Mouse (Mus musculus): ENCODE measurements around the gene Olfr591.
"Not testable (repeated sequence)": the region's sequence is repeated elsewhere in the genome, so short reads cannot be mapped to it uniquely, and the experiment has no call there.

Gene Olfr591

DNA sequence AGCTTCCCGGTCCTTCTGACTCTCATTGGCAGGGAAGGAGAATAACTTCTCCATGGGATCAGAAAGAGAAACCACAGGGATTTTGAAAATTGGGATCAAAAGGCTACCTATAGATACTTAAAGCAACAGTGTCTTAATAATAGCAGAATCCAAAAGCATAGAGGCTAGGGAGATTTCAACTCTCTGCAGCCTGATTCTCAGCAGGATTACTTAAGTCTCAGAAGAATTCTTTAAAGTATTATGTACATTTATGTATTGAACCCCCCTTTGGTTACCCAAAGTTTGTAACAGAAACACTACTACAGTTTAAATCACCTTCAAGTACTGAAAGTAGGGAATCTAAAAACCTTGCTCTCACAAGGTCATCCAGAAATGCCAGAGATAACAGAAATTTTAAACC is at the start of gene Olfr591:
Gene Olfr591, minus strand, starts transcription at position 101 of the 400 bp plus-strand sequence.
- DNase-seq (ENCODE audit: low spot score in 2 of 2): no peak

DNA sequence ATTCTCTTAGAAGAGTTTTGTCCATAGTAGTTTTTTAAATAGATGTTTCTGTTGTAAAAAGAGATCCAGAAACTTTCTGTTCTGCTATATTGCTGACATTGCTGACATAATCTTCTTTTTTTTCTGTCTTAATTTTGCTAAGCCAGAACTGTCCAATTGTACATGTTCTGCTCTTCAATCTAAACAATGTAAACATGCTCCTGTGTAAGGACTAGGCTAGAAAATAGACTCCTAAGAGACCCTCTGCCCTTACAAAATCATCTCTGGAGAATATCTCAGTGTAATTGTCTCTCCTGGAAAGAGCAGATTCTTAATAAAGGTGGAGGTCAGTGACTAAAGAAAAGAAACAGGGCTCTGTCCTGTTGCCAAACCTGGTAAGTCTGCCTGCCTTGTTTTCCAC is 38.6 kb upstream of the Olfr591 start, which contains the start of gene Olfr594:
Gene Olfr594, plus strand, starts transcription at position 301 of the 400 bp plus-strand sequence.
- no peak for DNase-seq (ENCODE audit: low spot score in 2 of 2)

DNA sequence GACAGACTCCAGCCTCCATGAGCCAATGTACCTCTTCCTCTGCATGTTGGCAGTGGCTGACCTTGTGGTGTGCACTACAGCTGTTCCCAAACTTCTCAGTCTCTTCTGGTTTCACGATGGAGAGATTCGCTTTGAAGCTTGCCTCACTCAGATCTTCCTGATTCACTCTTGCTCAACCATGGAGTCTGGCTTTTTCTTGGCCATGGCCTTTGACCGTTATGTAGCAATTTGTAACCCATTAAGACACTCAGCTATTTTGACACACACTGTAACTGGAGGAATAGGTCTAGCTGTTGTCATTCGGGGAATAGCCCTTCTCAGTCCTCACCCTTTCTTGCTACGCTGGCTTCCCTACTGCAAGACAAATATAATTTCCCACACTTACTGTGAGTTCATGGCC is 33.9 kb upstream of the Olfr591 start:
- not testable (repeated sequence) for DNase-seq (ENCODE audit: low spot score in 2 of 2)

DNA sequence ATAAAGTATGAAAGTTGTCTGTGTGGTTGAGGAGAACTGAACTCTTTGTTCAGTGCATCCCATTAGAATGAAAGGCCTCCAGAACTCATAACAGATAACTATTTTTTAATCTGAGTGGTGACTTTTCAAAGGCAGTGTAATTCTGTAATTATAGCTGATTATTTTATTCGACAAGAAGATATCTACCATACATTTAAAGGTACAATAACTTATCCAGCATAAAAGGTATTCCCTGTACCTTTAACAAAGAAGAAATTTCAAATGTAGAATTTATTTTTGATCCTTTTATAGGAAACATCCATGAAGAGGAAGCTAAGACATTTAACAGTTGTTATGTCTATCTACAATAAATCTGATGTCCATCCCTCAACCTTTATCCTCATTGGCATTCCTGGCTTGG is 33.4 kb upstream of the Olfr591 start, which contains the start of gene Olfr593:
Gene Olfr593, plus strand, starts transcription at position 301 of the 400 bp plus-strand sequence.
- no peak for DNase-seq (ENCODE audit: low spot score in 2 of 2)

DNA sequence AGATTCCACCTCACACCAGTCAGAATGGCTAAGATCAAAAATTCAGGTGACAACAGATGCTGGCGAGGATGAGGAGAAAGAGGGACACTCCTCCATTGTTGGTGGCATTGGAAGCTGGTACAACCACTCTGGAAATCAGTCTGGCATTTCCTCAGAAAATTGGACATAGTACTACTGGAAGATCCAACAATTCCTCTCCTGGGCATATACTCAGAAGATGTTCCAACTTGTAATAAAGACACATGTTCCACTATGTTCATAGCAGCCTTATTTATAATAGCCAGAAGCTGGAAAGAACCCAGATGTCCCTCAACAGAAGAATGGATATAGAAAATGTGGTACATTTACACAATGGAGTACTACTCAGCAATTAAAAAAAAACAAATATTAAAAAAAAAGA is 6.4 kb upstream of the Olfr591 start, which contains the start of gene Olfr592:
Gene Olfr592, plus strand, starts transcription at position 301 of the 400 bp plus-strand sequence.
- DNase-seq (ENCODE audit: low spot score in 2 of 2): not testable (repeated sequence)

DNA sequence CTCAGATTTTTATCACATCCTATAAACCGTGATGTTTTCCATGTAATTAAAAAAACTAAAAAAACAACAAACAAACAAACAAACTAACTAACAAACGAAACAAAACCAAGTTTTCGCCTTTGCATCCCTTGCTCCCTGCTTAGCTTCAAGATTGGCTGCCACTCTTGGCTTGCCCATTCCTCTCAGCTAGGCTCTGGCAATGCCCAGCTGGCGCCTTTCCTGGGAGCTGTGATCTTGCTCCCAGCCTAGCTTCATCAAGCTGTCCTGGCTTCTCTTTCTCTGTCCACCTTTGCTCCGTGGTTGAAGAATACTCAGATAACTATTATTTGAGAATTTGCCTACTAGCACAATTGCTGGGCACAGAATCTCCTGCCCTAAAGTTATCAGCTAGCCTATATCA is 8.4 kb downstream of the Olfr591 start:
- no peak for DNase-seq (ENCODE audit: low spot score in 2 of 2)

DNA sequence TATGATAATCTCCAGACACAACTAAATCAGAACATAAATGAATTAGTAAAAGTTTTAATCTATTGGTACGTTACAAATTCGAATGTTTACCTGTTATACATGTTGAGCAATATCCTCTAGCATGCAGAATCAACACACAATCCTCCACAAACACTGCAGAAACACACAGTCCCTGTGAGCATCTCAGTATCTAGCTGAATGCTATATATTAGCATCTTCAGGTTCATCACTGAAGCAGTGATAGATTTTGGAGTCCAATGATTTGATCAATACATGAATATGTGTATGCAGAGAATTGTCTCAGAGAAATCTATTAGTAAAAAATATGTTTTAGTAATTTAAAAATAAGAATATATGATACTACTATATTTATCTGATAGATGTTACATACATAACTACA is 21.9 kb downstream of the Olfr591 start, which contains the start of gene Olfr589:
Gene Olfr589, minus strand, starts transcription at position 101 of the 400 bp plus-strand sequence.
- DNase-seq (ENCODE audit: low spot score in 2 of 2): no peak

DNA sequence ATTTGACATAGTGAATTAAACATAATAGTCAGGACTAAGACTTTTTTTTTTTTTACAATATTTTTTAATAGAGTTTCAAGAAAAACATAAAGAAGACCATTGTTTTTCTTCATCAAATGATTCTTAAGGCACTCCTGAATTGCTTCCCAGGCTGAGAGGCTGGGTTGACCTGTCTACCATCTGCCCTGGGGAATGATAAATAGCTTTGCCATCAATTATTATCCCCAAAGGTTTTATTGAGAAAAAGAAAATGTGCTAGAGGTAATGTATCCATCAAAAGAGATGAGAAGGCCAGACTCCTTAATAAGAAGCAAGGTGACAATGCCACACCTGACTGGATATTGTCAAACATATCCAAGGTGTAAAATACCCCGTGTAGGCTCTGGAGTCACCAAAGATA is 37.6 kb downstream of the Olfr591 start, which contains the start of gene Olfr588-ps1:
Gene Olfr588-ps1, plus strand, starts transcription at position 301 of the 400 bp plus-strand sequence.
- no peak for DNase-seq (ENCODE audit: low spot score in 2 of 2)

DNA sequence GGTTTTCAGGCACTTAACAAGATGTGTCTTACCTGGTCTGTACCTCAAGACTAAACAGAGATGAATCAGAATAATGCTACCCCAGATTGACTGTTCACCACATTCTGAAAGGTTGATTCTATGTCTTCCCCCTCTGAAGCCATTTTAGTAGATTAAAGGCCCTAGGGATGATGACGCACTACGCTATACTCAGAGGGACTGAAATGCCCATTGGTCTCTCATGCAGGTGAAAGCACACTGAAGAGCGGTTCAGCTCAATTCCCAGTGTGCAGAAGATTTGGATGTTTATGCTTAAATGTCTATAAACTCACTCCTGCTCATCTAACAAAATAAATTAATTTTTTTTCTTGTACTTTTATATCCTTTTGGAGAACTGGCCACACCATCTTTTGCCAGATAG is 52.6 kb downstream of the Olfr591 start, which contains the start of gene Olfr586:
Gene Olfr586, minus strand, starts transcription at position 101 of the 400 bp plus-strand sequence.
- DNase-seq (ENCODE audit: low spot score in 2 of 2): no peak

DNA sequence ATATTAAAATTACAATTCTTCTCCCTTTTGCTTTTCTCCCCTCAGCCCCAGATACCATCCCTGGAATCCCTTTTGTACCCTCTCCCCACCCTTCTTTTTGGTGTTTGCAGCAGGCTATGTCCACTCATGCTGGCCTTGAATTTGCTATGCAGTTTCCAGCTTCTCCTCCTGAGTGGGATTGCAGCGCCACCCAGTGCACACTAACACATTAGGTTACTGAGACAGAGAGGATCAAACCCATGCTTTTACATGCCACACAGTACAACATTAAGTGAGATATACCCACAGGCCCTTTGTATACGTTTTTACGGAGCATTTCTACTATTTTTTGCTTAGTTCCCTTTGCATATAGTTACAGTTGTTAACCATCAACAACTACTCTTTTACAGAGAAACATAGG is 58.7 kb downstream of the Olfr591 start:
- DNase-seq (ENCODE audit: low spot score in 2 of 2): no peak
